Mouse (Mus musculus): Measurements from ENCODE around the gene Batf3.
A peak's percentile ranks its signal among the peaks of the same experiment; 100 is the strongest.

Batf3 gene

DNA sequence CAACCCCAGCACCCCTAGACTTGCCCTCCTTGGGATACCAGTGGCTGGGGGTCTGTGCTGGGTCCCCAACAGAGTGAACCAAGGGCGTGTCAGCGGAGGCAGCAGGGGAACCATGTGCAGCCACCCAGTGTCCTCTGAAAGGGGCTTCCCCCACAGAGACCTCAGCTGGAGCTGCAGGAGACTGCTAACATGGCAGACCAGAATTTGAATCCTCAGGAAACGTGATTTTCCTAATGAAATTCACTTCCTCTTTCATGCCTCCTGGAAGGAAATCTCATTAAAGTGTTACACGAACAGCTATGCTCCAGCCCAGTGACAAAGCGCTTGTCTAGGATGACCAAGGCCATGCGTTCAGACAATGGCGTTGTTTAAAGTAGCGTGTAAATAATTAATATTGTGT lies 10.7 kb upstream of the Batf3 start:
- DNase-seq = no peak

DNA sequence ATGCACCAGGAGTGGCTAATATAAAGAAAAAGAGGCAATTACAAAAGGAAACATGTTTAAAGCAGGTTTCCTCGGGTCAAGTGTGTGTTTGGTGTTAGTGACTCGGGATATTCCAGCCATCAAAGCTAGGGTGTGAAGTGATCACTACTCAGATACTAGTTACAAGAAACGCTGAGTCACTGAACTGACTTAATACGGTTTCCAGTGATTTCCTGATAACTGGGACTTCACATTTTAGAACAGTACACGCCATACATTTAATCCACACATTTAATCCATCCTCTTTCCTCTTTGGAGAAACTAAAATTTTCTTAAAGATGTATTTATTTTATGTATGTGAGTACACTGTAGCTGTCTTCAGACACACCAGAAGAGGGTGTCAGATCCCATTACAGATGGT lies 9.7 kb upstream of the Batf3 start:
- DNase-seq = no peak

DNA sequence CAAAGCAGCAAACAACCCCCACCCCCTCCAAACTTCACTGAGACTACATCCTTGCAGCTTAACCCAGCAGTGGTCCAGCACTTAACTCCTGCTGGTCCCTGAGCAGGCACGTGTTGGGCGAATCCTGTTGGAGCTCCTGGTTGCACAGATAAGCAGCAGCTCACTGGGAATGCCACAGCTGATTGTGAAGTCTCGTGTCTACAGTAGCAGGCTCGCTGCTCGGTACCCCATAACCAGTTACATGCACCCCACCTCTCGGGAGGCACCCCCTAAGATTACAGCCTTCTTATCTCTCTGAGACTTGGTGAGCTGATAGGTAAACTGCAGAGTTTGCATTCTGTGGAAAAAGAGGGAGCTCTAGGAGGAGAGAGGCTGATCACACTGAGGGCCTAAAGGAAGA lies 8.3 kb upstream of the Batf3 start:
- no peak for DNase-seq

DNA sequence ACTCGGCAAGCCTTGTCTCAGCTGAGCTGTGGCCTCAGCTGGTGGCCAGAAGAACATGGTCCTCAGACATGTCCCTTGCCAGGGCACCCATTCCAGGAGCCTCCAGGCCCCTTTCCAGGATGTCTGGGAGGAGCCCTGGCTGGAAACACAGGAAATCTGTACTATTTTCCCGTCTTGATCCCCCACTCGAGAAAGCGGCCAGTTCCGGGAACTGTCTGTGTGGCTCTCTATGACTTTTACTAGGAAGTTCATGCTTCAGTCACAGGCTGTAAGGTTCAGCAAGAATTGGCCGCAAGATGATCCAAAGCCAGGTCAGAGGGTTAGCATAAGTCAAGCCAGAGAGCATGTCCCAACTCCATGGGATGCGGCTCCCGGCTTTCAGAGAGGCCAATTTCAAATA lies 5.6 kb upstream of the Batf3 start:
- DNase-seq = peak in 1 of 2 experiments; percentile 22

DNA sequence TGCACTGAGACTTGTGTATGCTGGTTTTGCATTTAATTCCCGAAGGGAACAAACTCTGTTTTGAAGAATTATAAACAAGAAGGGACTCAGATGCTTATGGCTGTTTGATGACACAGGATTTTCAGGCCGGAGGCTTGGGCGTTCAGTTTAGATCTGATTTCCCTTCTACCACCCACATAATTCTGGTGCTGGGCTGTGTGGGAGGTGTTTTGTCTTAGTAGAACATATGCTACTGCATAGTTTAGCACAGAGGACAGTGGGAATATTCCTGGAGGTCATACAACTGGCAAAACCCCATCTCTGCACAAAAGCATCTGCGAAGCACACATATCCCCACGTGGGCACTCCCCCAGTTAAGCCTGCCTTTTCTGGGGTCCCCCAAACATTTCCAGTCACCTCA lies 4.1 kb upstream of the Batf3 start:
- no peak for DNase-seq

DNA sequence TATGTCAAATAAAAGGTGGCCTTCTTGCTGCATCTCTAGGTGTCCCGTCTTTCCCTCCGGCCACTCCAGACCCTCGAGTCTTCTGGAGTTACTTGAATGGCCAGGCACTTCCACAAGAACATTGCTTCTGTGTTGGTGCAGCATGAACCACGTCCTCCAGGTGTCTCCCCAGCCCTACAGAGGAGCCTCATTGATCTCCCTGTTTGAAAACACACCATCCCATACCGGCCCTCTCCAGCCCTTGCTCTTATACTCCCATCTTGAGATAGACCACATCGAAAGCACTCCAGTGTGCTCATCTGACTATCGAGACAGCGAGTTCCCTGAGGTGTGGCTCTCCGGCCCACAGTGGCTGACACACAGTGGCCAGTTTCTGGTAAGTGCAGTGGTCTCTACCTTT lies 2.6 kb upstream of the Batf3 start:
- DNase-seq = no peak

DNA sequence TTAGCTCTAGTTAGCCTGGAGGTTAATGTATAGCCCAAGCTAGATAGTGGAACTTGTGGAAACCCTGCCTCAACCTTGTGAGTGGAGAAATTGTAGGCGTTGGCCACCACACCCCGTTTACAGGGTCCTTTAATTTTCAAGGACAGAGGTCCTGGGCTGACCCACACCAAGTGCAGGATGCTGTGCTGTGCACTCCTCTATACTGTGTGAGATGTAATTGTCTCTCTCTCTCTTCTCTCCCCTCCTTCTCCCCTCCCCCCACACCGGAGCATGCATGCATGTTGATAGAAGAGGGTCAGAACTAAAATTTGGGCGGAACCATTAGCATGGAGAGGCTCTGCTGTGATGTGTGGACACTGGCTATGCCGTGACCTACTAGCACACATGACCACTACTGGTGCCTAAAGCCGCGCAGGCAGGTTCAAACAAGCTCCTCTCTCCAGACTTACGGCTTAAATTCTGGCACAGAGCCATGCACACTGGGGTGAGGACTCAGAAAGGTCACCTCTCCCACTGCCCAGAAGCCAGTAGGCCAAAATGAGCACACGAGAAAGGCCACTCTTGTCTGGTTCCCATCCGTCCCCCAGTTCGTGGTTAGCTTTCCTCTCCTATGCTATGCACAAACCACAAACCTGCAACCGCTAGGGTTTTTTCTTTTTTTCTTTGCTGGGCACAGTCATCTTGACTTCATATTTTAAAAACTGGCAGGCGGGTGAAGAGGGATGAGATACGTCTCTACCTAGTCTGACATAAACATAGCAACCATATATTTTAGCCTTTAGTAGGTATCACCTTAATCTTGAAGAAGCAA lies 571 bp upstream of the Batf3 start:
- DNase-seq = peak; percentile 42 to 70

DNA sequence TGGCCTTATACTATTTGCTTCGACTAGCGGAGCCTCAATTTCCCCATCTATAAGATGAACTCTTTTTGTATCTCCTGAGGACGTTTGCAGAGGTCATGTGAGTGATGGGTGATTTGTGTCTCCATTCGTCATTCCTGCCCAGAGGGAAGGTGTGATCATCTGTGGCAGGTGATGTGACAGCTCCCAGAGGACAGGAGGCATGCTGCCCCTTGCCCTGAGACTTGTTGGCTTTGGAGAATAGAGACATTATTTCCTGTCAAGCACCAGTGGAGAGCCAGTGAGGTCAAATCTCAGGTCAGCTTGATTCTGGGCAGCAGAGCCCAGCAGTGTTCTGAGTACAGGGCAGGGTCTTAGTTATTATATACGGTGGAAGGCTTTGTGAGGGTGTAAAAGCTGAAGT lies 1.5 kb downstream of the Batf3 start:
- DNase-seq = no peak

DNA sequence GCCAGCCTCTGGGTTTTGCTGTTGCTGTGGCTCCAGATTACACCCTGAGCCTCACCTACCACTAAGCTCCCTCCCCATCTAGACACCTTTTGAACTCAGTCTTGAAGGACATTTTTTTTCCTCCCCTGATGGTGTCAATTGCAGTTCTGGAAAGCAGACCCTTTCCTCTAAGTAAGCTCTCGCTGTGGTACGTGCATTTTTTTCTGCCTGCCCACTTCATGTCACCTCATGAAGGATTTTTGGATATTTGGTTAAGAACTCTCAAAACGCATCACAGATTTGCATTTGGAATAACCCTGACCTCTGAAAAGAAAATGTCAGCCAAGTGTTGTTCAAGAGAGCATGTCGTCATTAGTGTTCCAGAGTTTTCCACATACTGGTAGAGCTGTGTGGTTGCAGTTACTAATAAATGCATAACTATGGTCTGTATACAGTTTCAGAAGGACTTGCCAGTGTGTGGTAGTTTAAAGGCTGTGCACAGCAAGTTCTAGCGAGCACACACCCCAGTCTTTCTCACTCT lies 2.2 kb downstream of the Batf3 start:
- no peak for DNase-seq

DNA sequence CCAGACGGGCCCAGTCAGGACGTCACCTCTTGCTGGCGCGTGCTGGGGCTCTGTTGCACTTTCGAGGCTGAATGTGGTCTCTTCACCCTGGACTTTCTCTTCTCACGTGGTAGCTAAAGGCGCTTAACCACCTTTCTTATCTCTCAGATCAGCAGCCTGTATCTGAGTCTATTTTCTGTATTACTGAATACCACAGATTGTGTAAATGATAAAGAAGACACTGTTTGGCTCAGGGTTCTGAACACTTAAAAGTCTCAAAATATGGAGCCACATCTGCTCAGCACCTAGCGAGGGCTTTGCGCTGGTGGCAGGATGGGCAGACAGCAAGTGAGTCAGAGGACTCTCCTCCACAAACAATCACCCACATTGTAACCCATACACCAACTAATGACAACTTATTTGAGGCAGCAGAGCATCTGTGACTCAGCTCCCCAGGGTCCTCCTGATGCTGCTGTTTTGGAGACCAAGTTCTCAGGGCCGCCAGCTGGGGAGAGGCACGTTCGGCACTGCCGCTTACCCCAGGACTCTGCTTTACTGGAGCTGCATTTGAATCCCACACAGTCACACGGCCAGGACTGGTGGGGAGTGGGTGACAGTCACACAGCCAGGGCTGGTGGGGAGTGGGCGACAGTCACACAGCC lies 5.2 kb downstream of the Batf3 start:
- no peak for DNase-seq

DNA sequence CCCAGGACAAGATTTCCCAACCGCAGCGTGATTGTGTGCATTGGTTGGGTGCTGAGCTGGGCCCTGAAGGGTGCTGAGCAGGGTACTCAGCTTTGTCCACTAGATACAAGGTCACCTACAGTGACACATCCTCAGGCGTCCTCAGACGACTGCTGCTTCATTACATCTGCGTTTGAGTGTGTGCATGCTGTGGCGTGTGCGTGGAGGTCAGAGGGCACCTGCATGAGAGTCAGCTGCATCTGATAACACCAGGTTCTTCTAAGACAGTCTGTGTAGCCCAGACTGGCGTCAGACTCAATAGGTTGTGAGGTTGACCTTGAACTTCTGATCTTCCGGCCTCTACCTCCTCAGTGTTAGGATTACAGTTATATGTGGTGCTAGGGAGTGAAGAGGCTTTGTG lies 7.6 kb downstream of the Batf3 start:
- no peak for DNase-seq

DNA sequence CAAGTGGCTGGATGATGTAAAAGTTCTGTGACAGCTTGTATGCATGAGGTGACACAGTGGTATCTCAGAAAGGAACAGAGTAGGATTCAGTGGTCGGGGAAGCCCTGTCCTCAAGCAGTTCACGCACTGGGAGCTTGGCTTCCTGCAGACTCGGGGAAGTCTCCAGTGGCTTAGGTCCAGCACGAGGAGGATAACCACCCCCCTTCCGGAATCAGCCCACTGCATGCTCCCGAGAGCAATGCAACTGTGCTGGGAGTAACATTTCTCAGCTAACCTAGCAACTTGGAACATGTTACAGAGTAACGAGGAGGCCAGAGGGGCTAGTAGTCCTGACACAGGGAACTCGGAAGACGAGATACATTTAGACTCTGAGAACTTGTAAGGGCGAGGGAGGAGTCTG lies 9.7 kb downstream of the Batf3 start:
- DNase-seq = no peak

DNA sequence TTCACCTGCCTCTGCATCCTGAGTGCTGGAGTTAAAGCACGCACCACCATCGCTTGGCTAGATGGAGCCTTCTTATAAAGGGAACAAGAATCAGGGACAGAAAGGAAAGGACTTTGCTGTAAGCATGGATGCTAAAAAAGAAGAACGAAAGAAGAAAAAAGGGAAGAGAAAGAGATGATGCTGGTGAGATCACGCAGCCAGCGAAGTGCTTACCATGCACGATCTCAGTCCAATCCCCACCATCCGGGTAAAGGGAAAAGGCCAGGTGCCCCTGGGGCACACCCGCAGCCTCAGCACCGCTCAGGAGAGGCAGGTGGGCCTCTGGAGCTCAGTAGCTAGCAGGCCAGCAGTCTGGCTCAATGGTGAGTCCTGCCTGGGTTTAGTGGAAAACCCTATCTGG lies 12.3 kb downstream of the Batf3 start:
- no peak for DNase-seq

DNA sequence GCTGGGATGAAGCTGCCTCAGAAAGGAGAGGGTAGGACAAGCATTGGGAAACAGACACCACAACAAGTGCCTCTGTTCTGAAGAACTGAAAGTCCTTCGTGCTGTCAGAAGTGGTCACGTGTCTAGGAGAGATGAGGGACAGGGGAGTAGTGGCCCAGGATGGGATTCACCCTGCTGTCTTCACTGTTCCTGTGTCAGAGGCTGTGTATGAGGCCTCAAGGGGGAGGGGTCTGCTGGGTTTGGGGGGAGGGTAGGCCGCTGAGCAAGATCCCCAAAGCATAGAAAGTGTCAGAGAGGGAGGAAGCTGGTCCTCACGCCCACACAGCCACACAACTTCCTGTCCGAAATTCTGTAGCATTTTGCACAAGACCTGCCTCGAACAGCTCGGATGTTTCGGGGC lies 13.5 kb downstream of the Batf3 start:
- DNase-seq = no peak

DNA sequence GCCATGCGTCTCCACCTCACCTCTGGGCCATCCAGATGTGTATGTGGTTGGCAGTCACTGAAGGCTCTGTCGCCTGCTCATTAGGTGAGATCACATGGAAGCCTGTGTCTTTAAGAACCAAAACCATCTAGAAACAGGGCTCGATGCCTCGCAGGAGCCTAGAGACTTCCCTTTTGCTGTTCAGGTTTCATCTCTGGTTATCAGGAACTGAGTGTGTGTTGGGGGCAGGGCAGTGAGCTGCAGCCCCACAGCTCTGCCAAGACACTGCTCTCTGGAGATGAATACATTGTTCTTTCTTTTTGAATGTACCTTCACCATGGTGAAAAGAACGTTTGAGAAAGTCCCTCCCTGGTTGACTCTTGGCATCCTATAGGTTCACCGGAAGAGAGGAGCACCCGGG lies 17.2 kb downstream of the Batf3 start:
- no peak for DNase-seq

DNA sequence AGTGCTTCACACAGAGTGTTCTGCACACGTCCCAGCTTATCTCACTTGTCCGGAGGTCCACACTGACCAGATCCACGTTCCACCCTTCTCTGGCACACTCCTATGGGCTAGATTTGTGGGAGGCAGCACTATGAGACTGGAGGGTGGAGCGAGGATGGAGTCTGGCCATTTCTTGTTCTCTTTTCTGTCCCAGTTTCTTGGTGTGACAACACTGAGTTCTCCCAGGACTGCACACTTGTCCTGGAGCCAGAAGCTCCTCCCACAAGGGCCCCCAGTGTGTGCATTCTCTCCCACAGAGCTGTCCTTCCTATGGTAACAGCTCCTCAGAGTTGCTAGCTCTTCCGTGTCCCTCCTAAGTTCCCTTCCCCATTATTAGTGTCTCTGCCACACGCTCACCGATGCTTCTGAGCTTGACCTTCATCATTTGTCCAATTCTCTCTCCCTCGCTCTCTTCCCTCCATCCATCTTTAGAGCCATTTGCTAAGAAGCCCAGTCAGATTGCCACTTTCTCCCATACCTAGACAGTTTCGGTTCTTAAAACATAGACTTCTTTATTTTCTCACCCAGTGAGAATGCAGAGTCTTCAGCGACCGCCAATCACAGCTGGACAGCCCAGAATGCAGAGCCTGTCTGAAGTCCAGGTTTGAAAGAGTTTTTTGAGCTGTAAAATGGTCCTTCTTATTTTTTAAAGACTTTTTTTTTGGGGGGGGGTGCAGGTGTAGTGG lies 18.0 kb downstream of the Batf3 start:
- peak in 1 of 2 experiments; percentile 38 for DNase-seq

DNA sequence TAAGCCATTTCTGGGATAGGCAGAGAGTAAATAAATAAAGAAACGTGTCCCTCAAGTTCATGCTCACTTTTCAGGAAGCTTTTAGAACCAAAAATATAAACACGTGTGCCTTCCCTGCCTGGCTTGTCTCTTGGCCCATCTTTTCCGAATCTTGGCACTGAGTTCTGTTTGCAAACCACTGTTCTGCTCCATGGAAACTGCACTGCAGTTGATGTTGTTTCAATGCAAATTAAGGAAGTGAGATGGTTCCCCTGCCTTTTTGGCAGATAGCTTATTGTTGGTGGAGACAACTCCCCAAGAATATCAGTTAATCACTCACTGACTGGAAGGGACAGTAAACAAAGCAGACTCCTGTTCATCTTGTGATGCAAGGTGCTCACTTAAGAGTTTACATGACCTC lies 25.1 kb downstream of the Batf3 start:
- DNase-seq = no peak

DNA sequence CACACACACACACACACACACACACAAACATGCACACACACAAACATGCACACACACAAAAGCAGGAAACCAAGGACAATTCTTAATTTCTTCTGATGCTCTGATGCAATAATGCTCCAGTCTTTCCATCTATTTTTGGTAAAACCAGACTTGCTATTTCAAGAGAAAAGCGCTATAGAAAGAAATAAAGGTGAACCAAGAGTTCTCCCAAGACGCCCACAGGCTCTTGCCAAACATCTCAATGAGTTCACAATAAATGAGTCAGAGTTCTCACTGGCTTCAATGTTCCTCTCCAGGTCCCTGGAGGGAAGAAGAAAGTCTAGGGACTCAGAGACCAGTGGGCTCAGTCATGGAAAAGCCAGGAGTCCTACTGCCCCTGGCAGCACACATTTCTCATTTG lies 26.0 kb downstream of the Batf3 start:
- DNase-seq = no peak

DNA sequence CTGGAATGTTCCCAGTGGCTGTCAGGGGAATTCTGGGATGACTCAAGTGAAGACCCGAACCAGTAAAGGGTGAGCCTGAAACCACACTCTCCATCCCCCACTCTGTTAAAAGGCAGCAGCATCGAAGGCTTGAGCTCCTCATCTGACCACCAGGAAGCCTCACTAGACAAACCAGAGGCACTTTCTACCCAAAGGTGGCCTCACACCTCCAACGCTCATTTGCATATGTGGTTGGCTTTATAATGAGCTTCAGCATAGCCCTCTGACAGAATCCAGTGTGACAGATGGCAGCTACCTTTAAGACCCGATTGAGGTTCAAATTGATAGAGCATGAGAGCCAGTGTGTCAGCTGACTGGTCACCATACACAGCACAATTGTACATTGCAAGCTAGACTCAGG lies 26.6 kb downstream of the Batf3 start:
- no peak for DNase-seq

DNA sequence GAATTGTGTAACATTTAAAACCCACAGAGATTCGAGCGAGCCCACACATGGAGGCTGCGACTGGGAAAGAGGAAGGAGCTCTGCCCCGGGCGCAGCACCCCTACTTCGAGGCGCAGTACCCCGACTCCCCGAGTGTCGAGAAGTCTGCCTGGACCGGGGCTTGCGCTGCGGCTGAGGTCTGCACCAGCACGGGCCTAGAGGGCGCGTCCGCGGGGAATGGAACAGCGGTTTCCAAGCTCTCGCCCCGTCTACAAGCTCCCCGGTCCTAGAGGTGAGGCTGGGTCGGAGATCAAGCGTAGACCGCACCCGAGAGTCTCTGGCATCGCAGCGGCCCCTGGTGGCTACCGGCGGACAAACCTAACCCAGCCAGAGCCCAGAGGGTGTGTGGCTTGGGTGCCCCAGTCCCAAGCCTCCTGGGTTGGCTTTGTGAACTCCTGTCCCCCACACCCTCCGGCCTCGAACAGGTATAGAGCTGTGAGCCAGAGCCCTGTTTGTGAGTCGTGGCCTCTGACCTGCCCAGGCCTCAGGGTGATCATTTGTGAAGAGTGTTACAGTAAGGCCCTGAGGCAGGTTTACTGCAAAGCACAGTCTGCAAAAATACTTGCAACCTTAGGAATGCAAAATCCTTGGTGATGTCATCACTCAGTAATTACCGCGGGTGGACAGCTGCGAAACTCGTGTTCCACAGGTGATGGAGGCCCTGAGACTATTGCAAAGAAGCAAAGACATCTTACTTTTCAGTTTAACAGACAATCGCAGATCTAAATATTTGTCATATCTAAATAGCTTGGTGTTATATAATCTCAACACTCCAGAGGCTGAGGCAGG lies 28.4 kb downstream of the Batf3 start:
- peak; percentile 73 to 77 for DNase-seq

DNA sequence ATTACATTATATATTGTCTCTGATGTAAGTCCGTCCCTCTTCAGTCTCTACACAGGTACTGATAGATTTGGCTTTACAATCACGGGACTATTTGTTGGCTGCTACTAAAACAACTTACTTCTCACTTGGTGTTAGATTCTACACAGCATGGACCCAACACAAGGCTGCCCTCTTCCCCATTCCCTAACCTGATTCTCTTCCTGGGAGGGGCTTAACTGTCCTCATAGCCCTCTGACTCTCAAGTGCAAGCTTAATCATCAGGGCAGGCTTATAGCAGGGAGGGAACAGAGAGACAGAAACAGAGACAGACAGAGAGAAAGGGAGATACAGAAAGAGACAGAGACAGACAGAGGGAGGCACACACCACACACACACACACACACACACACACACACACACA lies 34.0 kb downstream of the Batf3 start:
- DNase-seq = no peak

DNA sequence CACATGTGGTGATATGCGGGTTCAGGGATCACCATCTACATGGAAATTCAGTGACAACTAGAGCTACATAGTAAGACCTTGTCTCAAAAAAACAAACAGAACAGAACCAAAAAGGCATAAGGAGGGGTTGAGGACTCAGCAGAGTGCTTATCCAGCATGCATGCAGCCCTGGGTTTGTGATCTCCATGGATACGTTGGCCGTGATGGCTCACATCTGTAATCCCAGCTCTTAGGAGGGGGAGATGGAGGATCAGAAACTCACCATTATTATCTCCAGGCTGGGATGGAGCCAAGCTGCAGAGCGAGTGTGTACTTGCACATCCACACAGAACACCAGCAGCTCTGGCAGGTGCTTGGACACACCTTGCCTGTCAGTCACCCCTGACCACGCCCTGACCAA lies 34.6 kb downstream of the Batf3 start:
- DNase-seq = no peak

DNA sequence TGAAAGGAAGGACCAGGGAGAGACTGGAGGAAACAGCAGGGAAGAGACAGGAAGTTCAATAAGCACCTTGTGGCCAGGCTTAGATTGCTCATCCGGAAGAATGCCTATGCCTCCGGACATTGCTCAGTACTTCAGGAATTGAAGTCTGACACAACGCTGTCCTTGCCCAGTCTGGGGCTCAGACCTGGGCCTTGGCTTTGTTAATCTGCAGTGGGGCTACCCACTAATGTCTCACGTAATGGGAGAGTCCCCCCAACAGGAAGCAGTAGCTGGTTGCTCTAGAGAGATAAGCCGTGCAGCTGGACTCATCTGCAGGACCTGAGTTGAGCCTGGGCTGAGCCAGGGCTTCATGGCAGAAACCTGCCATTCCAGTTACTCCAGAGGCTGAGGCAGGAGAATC lies 35.3 kb downstream of the Batf3 start:
- no peak for DNase-seq
